Mouse (Mus musculus): ENCODE results near the gene Gpr157.

Gene Gpr157

DNA sequence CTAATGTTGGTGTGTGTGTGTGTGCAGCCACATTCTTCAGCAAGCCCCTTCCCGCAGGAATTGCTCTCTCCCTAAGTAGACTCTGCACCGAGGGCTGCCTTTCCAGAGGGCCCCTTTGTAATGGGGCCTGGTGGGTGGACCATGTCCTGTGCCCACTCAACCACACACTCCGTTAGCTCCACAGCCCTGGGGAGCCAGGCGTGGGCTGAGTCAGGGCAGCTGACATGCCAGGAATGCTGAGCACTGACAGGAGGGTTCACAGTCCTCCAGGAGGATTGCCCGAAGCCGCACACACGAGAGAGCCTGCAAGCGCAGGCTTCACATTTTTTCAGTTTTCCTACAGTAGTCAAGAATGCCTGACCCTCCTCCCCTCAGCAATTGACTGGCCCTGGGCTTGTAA, 17.0 kb upstream of the Gpr157 start:
- DNase-seq (ENCODE audit: low spot score in 2 of 2): no peak

GRCm38 (mm10) chr4:150072416-150073101, 14.6 kb upstream of the Gpr157 start:
- no peak for DNase-seq (ENCODE audit: low spot score in 2 of 2)

DNA sequence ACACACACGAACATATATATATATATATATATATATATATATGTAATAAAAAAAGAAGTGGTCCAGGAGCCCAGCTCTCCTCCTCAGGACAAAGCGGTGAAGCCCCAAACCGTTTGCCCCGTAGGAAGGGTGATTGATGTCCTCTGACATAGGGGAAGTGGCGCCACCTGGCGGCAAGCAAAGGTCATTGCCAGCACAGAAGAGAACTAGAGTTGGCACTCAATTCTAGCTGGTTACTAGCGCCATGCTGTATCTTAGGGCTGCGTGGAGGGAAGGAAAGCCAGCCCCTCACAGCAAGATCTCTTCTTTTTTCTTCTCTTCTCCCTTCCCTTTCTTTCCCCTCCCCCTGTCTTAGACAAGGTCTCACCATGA, 14.1 kb upstream of the Gpr157 start:
- DNase-seq (ENCODE audit: low spot score in 2 of 2): peak; percentile 52 to 88

DNA sequence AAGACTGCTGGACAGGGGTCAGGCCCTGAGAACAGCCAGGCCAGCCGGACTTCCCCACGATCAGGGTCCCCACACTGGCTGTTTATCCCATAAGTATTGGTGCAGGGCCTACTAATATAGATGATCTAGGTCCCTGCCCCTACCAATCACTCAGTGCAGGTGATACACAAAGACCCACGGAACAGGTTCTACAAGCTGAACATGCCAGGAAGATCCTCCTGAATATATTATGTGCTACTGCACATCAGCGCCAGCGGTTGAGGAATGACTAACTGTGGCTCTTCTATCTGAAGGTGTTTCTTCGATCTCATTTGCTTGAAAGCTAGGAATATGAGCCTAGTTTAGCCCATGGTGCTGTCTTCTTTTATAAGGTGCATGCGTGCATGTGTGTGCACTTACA, 11.8 kb upstream of the Gpr157 start:
- DNase-seq (ENCODE audit: low spot score in 2 of 2): no peak

DNA sequence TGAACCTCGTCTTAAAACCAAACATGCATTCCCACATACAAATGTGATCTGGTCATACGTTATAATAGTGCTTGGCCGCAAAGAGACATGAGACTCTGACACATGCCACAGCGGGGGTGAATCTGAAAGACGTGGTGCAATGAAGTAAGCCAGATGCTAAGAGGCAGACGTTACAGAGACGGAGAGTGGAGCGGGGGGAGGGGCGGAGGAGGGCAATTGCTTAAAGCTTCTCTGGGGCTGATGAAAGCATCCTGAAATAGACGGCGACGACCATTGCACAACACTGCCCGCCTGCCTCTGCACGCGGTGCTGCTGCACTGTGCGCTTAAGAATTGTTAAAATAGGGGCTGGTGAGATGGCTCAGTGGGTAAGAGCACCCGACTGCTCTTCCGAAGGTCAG, 11.0 kb upstream of the Gpr157 start:
- DNase-seq (ENCODE audit: low spot score in 2 of 2): peak; percentile 57 to 75

DNA sequence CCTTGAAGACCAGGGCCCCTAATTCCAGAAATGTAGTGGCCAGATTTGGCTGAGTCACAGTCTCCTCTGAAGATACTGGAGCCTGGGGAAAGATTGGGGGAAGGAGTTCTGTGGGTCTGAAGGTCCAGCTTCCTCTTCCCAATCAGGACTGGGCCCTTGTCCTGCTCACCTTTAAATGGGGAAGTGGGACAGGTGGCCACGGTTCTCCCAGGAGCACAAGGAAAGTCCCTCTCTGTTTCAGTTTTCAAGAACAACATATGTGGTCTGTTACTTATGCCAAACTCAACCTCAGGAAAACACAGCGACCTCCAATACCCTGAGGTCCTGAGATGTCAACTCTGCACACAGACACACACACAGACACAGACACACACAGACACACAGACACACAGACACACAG, 8.5 kb upstream of the Gpr157 start:
- DNase-seq (ENCODE audit: low spot score in 2 of 2): no peak

- DNase-seq (ENCODE audit: low spot score in 2 of 2): no peak
Observed at GRCm38 (mm10) chr4:150079244-150079643, 7.9 kb upstream of the Gpr157 start.

DNA sequence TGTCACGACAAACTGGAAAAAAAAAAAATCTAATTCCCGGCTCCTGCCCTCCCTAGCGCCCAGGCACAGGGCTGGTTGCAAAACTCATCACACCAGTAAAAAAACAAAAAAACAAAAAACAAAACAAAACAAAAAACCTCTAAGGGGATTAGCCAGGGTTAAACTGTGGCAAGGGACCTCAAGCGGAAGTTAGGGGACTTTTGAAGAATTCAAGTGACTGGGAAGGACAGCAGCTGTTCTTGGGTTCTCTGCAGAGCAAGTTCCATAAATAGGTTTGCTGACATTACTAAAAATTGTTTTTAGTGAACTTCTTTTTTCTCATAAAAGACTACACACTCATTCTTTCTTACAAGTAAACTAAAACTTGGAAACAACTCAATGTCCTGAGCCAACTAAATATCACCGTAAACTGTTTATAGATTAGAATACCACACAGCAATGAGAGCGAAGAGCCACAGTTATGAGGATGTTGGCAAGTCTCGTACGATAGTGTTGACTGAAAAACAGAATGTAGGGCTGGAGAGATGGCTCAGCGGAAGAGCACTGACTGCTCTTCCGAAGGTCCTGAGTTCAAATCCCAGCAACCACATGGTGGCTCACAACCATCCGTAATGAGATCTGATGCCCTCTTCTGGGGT, 6.7 kb upstream of the Gpr157 start:
- no peak for DNase-seq (ENCODE audit: low spot score in 2 of 2)

DNA sequence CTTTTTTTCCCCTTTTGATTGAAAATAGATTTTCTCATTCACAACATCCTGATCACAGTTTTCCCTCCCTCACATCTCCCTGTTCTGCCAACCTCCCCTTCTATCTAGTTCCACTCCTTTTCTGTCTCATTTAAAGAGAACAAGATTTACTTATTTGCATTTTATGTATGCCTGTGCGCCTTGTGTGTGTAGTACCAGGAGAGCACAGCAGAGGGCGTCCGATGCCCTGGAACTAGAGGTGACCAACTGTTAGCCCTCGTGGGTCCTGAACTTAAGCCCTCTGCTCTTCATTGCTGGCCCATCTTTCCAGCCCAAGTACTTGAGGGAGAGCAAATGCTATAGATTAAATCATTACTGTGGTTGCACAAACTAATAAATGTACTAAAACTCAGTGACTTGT, 1.8 kb upstream of the Gpr157 start:
- no peak for DNase-seq (ENCODE audit: low spot score in 2 of 2)

DNA sequence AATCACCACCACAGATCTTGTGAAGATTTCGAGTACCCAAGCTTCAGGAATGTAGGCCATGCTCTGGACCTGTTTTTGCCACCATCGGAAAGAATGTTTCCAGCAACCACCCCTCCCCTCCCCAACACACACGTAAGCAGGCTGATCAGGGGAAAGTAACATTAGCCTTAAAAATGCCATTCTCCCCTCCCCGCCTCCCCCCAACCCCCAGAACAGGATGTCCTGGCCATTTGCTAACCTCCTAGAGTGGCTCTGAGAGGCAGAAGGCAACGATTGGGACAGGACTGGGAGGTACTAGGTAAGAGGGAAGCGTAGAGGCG, 364 bp upstream of the Gpr157 start:
- DNase-seq (ENCODE audit: low spot score in 2 of 2): no peak

DNA sequence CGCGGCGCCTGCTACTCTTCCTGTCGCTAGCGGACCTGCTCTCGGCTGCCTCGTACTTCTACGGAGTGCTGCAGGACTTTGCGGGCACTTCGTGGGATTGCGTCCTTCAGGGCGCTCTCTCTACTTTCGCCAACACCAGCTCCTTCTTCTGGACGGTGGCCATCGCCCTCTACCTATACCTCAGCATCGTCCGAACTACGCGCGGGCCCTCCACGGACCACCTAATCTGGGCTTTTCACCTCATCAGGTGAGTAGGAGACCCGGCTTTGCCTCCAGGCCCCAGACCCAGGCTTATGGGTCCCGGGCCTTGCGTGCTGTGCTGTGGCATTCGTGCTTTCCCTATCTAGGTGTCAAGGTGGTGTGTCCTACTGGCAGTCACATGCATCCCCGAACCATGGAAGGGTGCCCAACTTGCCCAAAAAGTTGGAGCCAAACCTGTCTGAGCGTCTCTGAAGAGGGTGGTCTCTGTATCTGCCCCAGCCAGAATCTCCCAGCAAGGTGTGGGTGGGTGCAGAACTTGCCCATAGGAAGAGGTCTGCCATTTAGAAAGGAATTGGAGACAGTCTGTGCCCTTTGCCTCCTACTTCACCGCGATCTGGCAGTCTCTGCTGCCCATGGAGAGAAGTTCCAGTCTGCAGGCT, 845 bp downstream of the Gpr157 start:
- no peak for DNase-seq (ENCODE audit: low spot score in 2 of 2)

DNA sequence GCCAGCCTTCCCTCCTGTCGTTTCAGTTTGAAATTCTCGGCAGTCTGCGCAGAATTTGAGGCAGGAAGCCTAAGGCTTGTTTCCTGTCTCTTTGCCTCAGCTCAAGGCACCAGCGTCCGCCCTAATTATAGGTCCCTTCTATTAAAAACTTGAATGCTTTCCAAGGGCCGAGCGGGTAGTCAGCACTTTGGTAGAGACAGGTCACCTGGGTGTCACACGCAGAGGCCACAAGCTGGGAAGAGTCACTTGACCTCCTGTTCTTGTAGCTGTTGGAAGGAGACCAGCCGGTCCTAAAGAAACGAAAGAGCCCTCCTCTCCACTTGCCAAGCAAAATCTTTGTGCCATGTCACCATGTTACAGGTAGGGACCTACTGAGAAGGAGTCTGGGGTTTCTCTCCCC, 2.0 kb downstream of the Gpr157 start:
- no peak for DNase-seq (ENCODE audit: low spot score in 2 of 2)

- DNase-seq (ENCODE audit: low spot score in 2 of 2): peak; percentile 50 to 84
Observed at GRCm38 (mm10) chr4:150091887-150092582, 4.9 kb downstream of the Gpr157 start.

DNA sequence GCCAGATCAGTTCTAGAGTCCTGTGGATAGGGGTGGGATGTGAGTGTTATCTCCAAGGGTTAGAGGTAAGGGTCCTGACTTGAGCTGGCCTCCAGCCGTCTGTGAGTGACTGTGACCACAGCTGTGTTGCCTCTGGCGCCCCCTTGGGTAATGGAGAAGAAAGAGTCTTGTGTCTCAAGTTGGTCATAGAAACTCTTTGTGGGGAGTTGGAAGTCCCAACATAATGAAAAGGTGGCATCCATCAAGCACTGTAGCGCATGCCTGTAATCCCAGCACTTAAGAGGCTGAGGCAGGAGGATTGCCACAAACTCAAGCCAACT, 5.4 kb downstream of the Gpr157 start:
- DNase-seq (ENCODE audit: low spot score in 2 of 2): no peak

- no peak for DNase-seq (ENCODE audit: low spot score in 2 of 2)
Observed at GRCm38 (mm10) chr4:150093560-150094462, 6.6 kb downstream of the Gpr157 start.

- DNase-seq (ENCODE audit: low spot score in 2 of 2): no peak
Observed at GRCm38 (mm10) chr4:150094463-150094789, 7.3 kb downstream of the Gpr157 start.

GRCm38 (mm10) chr4:150096309-150096708, 9.1 kb downstream of the Gpr157 start:
- no peak for DNase-seq (ENCODE audit: low spot score in 2 of 2)

DNA sequence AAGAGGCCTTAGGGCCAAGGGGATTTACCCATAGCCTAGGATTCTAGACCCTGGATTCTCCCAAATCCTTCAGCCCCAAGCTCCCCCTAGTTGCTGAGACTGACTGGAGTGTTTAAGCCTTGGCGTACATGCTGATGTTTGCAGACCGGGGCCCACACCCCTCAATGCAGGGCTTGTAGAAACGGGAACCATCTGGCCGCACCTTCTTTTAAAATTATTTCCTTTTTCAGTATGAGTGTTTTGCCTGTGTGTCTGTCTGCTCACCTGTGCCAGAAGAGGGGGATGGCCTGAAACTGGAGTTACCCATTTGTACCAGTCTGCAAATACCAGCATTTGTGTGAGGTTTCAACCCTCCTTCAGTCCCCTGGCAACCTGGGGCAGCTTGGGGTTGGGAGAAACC, 10.7 kb downstream of the Gpr157 start:
- peak in 1 of 2 experiments; percentile 58 for DNase-seq (ENCODE audit: low spot score in 2 of 2)

- peak; percentile 54 to 80 for DNase-seq (ENCODE audit: low spot score in 2 of 2)
Observed at GRCm38 (mm10) chr4:150098880-150099279, 11.7 kb downstream of the Gpr157 start.

DNA sequence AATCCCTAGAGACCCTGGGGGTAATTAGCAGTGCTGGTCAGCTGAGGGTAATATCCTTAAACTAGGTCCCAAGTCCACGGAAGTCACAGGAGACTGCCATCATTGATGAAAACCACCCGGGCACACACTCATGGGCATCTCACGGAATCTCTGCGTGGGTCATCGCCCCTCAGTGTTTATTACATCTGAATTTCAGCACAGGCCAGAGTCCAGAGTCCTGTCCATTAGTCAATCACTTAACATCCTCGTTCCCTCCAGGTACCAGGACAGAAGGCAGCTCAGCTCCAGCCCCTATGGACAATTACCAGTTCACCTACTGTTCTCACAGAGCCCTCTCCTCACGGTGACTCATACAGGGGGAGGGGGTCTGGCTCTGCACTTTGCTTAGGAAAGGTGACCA, 15.7 kb downstream of the Gpr157 start:
- no peak for DNase-seq (ENCODE audit: low spot score in 2 of 2)

DNA sequence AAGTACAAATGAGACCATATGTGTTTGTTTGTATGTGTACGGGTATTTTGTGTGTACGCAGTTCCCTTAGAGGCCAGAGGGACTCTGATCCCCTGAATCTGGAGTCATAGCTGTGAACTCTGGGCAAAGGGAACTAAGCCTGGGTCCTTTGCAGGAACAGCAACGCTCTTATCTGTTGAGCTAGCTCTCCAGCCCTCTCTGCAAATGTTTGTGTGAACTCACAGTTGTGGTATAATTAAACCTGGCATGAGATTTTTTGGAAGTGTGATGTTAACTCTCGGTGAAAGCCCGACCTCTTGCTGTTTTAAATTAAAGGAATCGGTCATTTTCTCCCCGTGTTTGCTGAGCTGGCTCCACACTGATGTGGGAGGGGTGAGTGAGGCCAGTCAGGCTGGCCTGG, 18.5 kb downstream of the Gpr157 start:
- no peak for DNase-seq (ENCODE audit: low spot score in 2 of 2)

DNA sequence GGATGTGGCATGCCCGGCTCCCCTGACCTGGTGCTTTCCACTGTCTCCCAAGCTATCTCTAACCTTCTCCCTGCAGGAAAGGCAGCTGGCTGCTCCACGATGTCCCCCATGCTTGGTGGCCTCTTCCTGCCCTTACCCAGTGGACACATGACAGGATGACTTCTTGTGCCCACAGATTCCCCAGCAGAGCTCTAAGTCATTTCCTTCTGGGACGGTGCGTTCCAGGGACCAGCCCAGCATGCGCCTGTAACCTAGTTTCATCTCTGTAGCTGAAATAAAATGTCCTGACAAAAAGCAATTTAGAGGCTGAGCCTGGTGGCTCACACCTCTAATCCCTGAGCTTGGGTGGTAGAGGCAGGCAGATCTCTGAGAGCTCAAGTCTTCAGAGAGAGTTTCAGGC, 19.5 kb downstream of the Gpr157 start:
- DNase-seq (ENCODE audit: low spot score in 2 of 2): no peak

Measured in spleen, postnatal 4 days (tissue).